Mouse (Mus musculus) neural tube, embryonic 11.5 days (tissue): Measurements from ENCODE around the gene Txndc8. TPM values are rescaled to one million over a fixed set of nuclear protein-coding genes. Genes with fewer than 3 reads are reported as not detected.
A peak's percentile ranks its signal among the peaks of the same experiment; 100 is the strongest.

ENCODE experiments used
- ATAC-seq: fragments of 200-750 bp; cut with Nextera tagmentation; 2 replicates; pipeline ENCODE4 v1.8.0; 2017; ENCODE audit warnings: moderate number of reproducible peaks, mild to moderate bottlenecking, moderate TSS enrichment, moderate library complexity; ENCODE audit not compliant: insufficient read depth, low FRiP score, low TSS enrichment
- DNase-seq: peaks from one replicate; pipeline ENCODE4 v3.0.0-alpha.2; 2015; ENCODE audit warnings: low spot score
- H3K27ac ChIP-seq: fragments of 300-500 bp; sonication (generic); 2 replicates; pipeline ENCODE4 v1.5.1; 2014; ENCODE audit warnings: low read depth, mild to moderate bottlenecking, low read length
- H3K27me3 ChIP-seq: fragments of 300-500 bp; sonication (generic); 2 replicates; pipeline ENCODE4 v1.6.1; 2014; ENCODE audit warnings: mild to moderate bottlenecking, low read length, mixed read lengths; ENCODE audit not compliant: control insufficient read depth, insufficient read depth
- H3K36me3 ChIP-seq: fragments of 300-500 bp; sonication (generic); 2 replicates; pipeline ENCODE4 v1.6.1; 2014; ENCODE audit warnings: mild to moderate bottlenecking, low read length, moderate library complexity, mixed read lengths; ENCODE audit not compliant: control insufficient read depth, insufficient read depth
- H3K4me1 ChIP-seq: fragments of 300-500 bp; sonication (generic); 2 replicates; pipeline ENCODE4 v1.6.1; 2014; ENCODE audit warnings: low read length, mixed read lengths; ENCODE audit not compliant: control insufficient read depth, insufficient read depth
- H3K4me2 ChIP-seq: fragments of 300-500 bp; sonication (generic); 2 replicates; pipeline ENCODE4 v1.6.1; 2014; ENCODE audit warnings: low read depth, mild to moderate bottlenecking, moderate library complexity
- H3K4me3 ChIP-seq: fragments of 300-500 bp; sonication (generic); 2 replicates; pipeline ENCODE4 v1.5.1; 2014; ENCODE audit warnings: low read depth, low read length
- H3K9ac ChIP-seq: fragments of 300-500 bp; sonication (generic); 2 replicates; pipeline ENCODE4 v1.6.1; 2014; ENCODE audit warnings: mild to moderate bottlenecking, low read length
- H3K9me3 ChIP-seq: fragments of 300-500 bp; sonication (generic); 2 replicates; pipeline ENCODE4 v1.6.1; 2016; ENCODE audit warnings: low read length; ENCODE audit not compliant: control insufficient read depth
- WGBS: fragments of 180-500 bp; shearing (Covaris S2); extraction: QIAGEN DNeasy Blood & Tissue Kit; methylation state at CpG from one replicate; pipeline ENCODE4 v1.1.7; 2014; 5-methylcytosine and 5-hydroxymethylcytosine counted together
- polyA plus RNA-seq: library from polyadenylated mRNA; unstranded; fragments of >200 nt; fragmentation: Nextera tagmentation; extraction: Ambion mirVana; gene quantifications from 2 replicates; pipeline ENCODE4 v1.2.1, GENCODE M21; 2014

Gene Txndc8
- polyA plus RNA-seq, 1 experiment from 2014 or later, result not detected

GRCm38 (mm10) chr4:57964143-57964542 lies 44.8 kb downstream of the Txndc8 start:
- WGBS, result 40% methylated on average over 1 of the region's 1 CpGs

DNA sequence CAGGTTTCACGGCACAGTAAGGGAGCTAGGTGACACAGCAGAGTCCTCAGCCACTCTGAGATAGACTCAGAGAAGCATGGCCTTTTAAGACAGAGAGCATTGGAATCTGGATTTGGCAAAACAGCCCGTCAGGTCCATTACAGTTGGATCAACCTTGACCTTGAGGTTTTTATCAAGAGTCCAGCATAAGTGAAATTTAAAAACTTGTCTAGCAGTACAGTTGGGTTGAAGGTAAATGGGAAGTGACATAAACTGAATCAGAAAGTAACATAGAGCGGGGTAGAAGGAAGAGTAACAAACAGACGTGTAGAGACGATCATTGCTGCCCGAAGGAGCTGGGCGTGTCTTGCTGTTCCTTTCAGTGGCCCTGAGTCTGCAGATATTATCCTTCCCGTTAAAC lies 49.9 kb downstream of the Txndc8 start:
- Histone ChIP-seq H3K4me2 (no peak overlapping the region), H3K9me3 (no peaks in the 10 kb centered on the region), H3K27ac (no peak overlapping the region), H3K27me3 (no peaks in the 10 kb centered on the region), H3K9ac (no peak overlapping the region), H3K36me3 (no peaks in the 10 kb centered on the region), H3K4me1 (peaks cover 7% of the 10 kb centered on the region; the same call in 1 of the 2 replicates), H3K4me3 (no peak overlapping the region)
- WGBS, result 86% methylated on average over 8 of the region's 8 CpGs
- DNase-seq (no peak), ATAC-seq (no peak)

More at GRCm38 (mm10) chr4:57964143-57964542, 44.8 kb downstream of the Txndc8 start:
- H3K27me3 ChIP-seq, result no peaks in the 10 kb centered on the region
- ATAC-seq, result no peak
- no peak overlapping the region for H3K27ac ChIP-seq
- H3K4me3 ChIP-seq, result no peak overlapping the region
- H3K9me3 ChIP-seq, result no peaks in the 10 kb centered on the region
- no peaks in the 10 kb centered on the region for H3K4me1 ChIP-seq
- H3K9ac ChIP-seq, result no peak overlapping the region
- no peak for DNase-seq
- no peaks in the 10 kb centered on the region for H3K36me3 ChIP-seq
- H3K4me2 ChIP-seq, result no peak overlapping the region

DNA sequence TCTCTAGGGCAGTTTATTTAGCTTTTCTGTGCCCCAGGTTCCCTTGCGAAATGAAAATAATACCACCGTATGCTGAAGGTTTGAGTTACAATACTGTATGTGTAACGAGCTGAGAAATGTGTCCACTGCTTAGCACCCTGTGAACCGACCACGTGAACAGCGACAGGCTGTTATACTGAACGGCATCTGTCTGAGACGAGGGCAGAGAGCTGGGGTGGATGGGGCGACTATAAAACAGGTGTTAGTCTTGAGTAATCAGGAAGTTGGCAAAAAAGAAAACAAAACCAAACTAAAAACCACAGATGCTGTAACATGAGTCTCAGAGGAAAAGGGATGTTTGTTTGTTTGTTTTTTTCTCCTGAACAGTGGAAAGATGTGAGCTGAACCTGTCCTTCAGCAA lies 50.8 kb downstream of the Txndc8 start:
- peaks cover 7% of the 10 kb centered on the region; the same call in 1 of the 2 replicates for H3K4me1 ChIP-seq
- no peak overlapping the region for H3K9ac ChIP-seq
- H3K27ac ChIP-seq, result no peak overlapping the region
- no peak for ATAC-seq
- no peaks in the 10 kb centered on the region for H3K9me3 ChIP-seq
- H3K4me3 ChIP-seq, result no peak overlapping the region
- no peak for DNase-seq
- no peaks in the 10 kb centered on the region for H3K27me3 ChIP-seq
- WGBS, result 55% methylated on average over 9 of the region's 9 CpGs
- H3K36me3 ChIP-seq, result peaks cover 3% of the 10 kb centered on the region; the same call in 1 of the 2 replicates
- no peak overlapping the region for H3K4me2 ChIP-seq

DNA sequence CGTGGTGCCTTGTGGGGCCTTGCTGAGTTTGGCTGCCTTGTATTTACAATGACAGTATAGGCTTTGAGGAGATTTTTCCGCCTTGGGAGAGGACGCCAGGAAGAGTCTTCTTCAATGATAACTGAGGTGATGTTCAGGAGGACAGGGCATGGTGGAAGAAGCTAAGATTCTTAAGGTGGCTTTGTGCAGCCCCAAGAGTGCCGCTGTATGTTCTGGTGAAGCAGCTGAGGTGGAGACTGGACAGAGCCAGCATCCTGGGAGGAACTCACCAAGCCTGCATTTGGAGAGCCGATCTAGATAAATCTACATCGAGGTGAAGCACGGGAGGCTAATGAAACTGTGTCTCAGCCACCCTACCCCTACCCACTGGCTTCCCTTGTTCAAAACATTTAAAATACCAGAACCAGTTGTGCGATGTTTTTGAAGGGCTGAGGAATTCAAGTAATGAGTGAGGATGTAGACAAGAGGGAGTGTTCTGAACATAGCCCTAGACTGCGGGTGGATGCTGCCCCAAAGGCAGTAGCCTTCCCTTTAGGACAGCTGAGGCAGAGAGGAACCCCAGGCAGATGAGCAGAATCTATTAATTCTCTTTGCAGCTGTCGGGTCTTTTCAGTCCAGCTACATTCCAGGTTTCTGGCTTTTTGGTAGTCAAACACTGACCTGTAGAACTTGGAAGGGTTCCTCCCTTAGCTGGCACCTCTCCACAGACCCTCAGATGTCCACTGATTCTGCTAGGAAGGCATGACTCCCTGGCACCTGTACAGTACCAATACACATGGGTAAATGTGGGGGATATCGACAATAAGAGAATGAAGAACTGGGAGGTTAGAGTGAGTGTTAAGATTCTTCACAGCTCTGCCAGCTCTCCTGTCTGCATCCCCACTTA lies 51.5 kb downstream of the Txndc8 start:
- DNase-seq, result no peak
- Histone ChIP-seq H3K9me3 (no peaks in the 10 kb centered on the region), H3K9ac (peak overlapping the region; percentile 20; the same call in 1 of the 2 replicates)

DNA sequence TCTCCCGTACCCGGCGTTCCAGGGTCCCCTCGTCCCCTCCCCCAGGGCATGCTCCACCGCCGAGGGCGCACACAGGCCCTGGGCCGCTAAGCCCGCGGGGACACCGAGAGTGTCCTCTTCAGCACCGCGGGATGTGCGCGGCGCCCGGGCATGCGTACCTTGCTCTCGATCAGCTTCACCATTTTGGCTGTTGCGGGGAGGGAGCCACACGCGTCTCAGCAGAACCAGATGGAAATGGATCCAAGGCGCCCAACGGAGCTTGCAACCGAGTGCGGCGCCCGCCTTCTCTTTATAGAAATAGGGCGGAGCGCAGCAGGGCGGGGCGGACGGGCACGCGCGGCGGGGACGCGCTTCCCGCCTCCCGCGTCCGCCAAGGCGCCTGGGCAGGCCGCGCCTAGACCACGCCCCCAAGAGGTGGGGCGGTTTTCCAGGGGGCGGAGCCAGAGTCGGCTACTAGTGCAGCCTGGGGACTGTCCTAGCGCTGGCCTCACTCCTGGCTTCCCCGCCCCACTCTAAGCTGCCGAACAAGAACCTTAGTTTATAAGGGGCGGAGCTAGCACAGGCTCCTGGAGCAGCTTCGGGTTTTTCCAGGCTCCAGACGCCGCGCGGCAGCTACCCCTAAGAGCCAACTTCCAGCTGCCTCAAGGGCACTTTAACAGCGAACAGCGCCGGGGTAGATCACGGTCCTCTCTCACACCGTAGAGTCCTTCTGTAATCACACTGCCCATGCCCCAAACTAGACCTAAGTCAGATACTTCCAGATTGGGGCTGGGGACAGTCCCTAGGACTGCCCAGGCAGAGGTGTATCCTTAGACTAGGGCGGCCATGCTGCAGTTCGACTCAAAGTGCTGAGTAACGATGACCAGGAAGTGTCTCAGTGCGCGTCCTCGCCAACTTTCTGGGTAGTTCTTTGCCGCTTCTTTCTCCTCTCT lies 52.6 kb downstream of the Txndc8 start, which contains the start of gene Txn1:
TSS of gene Txn1 (minus strand) at position 383 of the 932 bp plus-strand sequence.
- peak; percentile 99 for ATAC-seq
- WGBS, result under 1% methylated on average over 69 of the region's 71 CpGs

More for the DNA sequence above, 51.5 kb downstream of the Txndc8 start:
- Histone ChIP-seq H3K36me3 (peaks cover 3% of the 10 kb centered on the region; the same call in 1 of the 2 replicates), H3K27me3 (no peaks in the 10 kb centered on the region), H3K4me1 (peaks cover 7% of the 10 kb centered on the region; the same call in 1 of the 2 replicates), H3K4me2 (peak overlapping the region; percentile 46), H3K4me3 (peak overlapping the region; percentile 81), H3K27ac (no peak overlapping the region)
- no peak for ATAC-seq
- WGBS, result 52% methylated on average over 11 of the region's 11 CpGs

DNA sequence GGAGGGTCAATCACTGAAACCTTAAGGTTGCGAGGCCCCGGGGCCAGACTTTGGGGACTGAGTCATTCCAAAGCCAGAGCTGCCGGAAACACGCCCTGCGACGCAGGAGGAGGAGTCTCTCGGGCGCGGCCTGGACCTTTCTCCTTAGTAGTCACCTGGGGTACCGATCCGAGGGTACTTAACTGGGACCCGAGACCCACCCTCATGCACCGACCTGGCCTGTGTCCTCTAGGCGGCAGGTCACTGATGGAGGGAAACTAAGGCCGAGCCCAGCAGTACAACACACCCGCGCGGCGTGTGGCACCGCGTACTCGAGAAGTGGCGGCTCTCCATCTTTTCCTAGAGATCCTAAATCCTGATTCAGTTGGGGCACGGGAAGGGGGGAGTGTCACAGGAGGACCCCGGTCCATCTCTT lies 53.4 kb downstream of the Txndc8 start:
- Histone ChIP-seq H3K9me3 (0 out of 2 replicates have a peak, but pooled peaks cover 4% of the 10 kb centered on the region), H3K27me3 (no peaks in the 10 kb centered on the region), H3K4me1 (peaks cover 7% of the 10 kb centered on the region; the same call in 1 of the 2 replicates), H3K9ac (peak overlapping the region; percentile 84), H3K36me3 (peaks cover 13% of the 10 kb centered on the region), H3K4me2 (peak overlapping the region; percentile 46), H3K4me3 (peak overlapping the region; percentile 81), H3K27ac (peak overlapping the region; percentile 83)
- DNase-seq (peak; percentile 72), ATAC-seq (peak; percentile 45)
- WGBS, result under 1% methylated on average over 25 of the region's 25 CpGs

More for the DNA sequence above, 52.6 kb downstream of the Txndc8 start, which contains the start of gene Txn1:
- DNase-seq, result peak; percentile 100
- H3K9ac ChIP-seq, result peak within 1 kb of the TSS; percentile 84
- H3K4me1 ChIP-seq, result peaks cover 7% of the 10 kb centered on the region; the same call in 1 of the 2 replicates
- 0 out of 2 replicates have a peak, but pooled peaks cover 1% of the 10 kb centered on the region for H3K9me3 ChIP-seq
- H3K27ac ChIP-seq, result peak within 1 kb of the TSS; percentile 83
- H3K4me2 ChIP-seq, result peak within 1 kb of the TSS; percentile 46
- peak within 1 kb of the TSS; percentile 81 for H3K4me3 ChIP-seq
- H3K27me3 ChIP-seq, result no peaks in the 10 kb centered on the region
- H3K36me3 ChIP-seq, result peaks cover 6% of the 10 kb centered on the region

- 81% methylated on average over 8 of the region's 8 CpGs for WGBS
- ATAC-seq (no peak), DNase-seq (no peak)
- peak overlapping the region; percentile 84 for H3K9ac ChIP-seq
- peak overlapping the region; percentile 81 for H3K4me3 ChIP-seq
- H3K4me2 ChIP-seq, result peak overlapping the region; percentile 46
- H3K27me3 ChIP-seq, result no peaks in the 10 kb centered on the region
- H3K27ac ChIP-seq, result no peak overlapping the region
- H3K36me3 ChIP-seq, result peaks cover 14% of the 10 kb centered on the region
- peaks cover 7% of the 10 kb centered on the region; the same call in 1 of the 2 replicates for H3K4me1 ChIP-seq
- H3K9me3 ChIP-seq, result 0 out of 2 replicates have a peak, but pooled peaks cover 4% of the 10 kb centered on the region
Observed at GRCm38 (mm10) chr4:57954991-57955390, 53.9 kb downstream of the Txndc8 start.

DNA sequence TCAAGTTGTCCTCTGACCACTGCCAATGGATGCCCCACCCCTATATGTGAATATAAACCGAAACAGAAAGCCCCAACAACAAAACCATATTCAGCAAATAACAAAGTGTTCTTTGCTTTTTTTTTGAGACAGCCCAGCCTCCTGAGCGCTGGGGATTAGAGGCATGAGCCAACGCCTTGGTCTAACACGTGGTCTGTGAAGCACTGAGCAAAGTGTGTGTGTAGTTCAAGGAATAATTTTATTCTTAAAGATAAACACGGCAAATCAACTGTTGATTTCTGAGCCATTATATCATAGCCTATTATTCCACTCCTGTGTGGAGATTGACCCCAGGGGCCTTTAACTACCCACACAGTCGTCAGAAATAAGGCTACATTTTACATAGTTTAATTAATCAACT lies 54.3 kb downstream of the Txndc8 start:
- Histone ChIP-seq H3K27ac (no peak overlapping the region), H3K4me3 (peak overlapping the region; percentile 81; the same call in 1 of the 2 replicates), H3K4me1 (peaks cover 7% of the 10 kb centered on the region; the same call in 1 of the 2 replicates), H3K36me3 (peaks cover 17% of the 10 kb centered on the region), H3K9ac (no peak overlapping the region), H3K9me3 (0 out of 2 replicates have a peak, but pooled peaks cover 4% of the 10 kb centered on the region), H3K27me3 (no peaks in the 10 kb centered on the region), H3K4me2 (peak overlapping the region; percentile 46)
- WGBS, result 86% methylated on average over 6 of the region's 6 CpGs
- no peak for ATAC-seq
- DNase-seq, result no peak
